Mouse (Mus musculus) kidney, adult 11 months (tissue): ENCODE results near the gene Vapb.
"Not testable (repeated sequence)": the region's sequence is repeated elsewhere in the genome, so short reads cannot be mapped to it uniquely, and the experiment has no call there.

Experiments used
- DNase-seq: peaks from one replicate; pipeline ENCODE4 v3.0.0; 2022

The Vapb gene

DNA sequence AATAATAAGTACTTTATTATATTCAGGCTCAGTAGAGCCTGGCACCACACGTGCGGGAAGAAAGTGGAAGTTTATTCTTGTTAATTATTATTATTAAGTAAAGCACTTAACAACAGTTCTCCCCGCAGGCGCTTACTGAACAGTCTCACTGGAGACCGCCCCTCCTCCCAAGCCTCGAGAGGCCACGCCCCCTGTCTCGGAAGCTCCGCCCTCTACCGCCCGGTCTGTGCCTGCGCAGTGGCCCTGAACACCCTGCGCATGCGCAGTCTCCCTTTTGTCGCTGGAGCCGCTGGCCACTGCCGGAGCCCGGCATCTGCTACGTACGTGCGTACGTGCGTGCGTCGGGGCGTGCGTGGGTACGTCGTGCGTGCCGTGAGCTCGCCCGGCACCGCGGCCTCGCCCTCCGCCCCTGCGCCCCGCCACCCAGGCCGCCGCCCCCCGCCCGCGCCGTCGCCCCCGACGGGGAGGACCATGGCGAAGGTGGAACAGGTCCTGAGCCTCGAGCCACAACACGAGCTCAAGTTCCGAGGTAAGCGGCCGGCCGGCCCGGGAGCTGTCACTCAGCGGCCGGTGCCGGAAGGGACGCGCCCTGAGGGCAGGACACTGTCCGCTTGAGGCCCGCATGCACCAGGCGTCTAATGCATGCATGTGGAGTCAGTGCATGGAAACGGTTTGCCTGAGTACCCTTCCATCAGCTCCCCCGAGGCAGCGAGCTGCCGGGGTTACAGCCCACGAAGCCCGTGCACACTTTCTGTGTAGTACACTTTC, at the start of gene Vapb:
Gene Vapb (plus strand): TSS at position 290 of the 768 bp plus-strand sequence.
- peak; percentile 98 for DNase-seq

DNA sequence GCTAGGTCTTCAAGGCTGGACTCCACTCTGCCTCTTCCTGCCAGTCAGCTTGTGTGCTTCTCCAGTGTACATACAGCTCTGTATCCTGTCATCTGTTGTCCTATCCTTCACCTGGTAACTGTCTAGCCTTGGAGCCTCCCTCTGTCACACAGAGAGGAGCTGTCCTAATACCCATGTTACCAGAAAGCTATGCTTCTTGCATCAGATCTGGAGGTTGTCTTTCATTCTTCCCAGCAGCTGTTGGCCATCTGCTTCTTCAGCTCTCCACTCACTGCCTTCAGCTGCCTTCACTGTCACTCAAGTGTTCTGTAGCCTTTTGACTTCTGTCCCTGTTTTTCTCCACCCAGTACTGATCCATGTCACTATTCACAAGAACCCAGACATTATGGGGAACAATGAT, 47.5 kb upstream of the Vapb start:
- DNase-seq: no peak

DNA sequence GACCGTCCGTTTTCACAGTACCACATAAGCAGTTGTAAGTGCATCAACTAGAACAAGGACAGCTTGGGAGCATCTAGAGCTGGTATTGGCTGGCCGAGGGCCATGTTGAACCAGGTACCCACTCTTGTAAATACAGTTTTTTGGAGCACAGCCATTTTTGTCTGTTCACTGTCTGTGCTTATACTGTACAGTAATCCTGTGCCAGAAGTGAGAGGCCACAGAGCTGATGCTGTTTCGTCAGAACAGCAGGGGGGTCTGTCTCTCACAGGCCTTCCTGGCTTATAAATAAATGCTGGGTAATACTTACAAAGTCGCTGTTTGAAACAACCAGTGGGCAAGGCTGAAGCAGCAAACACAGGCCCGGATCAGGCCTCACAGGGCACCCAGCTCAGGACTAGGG, 45.6 kb upstream of the Vapb start:
- DNase-seq: no peak

DNA sequence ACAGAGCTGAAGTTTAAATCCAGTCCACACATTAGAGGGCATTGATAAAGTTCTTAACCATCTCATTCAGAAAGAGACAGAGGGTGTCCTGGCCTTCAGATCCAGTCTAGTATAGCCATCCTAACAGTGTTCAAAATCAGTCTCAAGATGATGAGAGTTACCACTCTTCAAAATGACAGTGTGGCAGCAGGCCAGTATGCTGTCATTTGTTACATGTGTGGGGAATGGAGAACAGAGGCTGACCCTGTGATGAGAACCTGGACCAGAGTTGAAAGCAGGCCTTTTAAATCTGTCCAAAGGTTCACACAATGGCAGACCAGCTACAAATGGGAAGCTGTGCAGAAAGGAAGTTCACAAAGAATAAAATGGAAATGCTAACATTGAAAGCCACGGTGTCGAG, 44.6 kb upstream of the Vapb start:
- DNase-seq: no peak

DNA sequence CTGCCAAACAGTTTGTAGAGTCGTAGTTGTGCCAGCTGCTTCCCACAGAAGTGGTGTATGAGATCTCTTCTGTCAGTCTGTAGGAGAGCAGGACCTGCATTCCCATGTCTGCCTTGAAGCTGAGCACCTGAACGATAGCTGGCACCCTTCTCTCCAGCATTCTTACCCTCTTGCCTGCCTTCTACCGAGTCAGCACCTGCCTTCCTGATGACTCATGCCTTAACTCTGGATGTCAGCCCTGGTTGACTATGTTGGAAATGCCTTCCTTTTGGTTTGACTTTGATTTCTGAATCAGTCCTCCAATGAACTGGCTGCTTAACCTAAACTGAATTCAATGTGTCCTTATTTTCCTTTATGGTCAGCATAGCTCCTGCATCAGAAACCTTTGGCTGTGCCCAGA, 38.5 kb upstream of the Vapb start:
- DNase-seq: no peak

DNA sequence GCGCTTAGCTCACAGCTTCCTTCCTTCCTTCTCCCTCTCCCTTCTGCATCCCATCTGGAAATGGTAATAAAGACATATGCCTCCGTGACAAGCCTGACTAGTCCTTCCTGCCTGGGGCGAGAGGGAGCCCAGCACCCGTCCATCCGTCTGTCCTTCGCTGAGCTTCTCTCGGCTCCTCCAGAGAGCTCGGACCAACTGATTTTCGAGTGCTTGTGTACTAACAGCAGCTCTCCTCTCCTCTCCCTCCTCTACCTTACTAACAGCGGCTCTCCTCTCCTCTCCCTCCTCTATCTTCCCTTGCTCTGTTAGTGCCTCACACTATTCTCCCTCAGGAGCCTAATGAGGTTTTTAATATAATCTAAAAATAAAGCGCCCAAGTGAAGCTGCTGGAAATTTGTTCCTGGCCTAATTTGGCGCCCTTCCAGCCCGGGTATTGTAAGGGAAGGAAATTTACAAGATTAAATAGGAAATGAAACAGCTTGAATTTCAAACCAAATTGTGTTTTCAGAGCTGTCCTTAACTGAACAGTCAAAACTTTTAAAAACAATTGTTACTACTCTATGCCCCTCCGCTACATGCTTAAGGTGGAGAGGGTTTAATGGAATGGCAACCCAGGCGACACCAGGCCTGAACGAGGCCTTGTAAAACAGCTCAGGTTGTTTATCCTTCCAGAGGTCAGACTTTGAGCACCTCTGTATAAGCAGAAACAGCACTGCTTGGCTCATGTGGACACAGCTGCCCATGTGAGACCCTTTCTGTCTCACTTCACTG, 35.0 kb upstream of the Vapb start:
- DNase-seq: peak; percentile 11

DNA sequence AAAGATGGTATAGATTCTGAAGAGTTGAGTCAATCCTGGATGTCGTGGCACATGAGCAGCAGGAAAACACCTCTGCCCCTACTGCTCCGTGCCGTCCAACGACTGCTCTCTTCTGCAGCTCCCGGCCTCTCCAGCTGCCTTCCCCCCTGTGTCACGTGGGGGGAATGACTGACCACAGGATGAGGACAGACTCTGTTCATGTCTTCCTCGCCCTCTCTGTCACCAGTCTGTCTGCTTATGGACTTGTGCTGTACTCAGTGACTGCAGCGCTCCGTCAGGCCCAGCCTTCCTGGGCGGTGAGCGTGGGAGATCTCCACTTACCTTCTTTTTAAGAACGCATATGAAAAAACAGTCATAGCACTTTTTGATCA, 34.5 kb upstream of the Vapb start:
- DNase-seq: no peak

DNA sequence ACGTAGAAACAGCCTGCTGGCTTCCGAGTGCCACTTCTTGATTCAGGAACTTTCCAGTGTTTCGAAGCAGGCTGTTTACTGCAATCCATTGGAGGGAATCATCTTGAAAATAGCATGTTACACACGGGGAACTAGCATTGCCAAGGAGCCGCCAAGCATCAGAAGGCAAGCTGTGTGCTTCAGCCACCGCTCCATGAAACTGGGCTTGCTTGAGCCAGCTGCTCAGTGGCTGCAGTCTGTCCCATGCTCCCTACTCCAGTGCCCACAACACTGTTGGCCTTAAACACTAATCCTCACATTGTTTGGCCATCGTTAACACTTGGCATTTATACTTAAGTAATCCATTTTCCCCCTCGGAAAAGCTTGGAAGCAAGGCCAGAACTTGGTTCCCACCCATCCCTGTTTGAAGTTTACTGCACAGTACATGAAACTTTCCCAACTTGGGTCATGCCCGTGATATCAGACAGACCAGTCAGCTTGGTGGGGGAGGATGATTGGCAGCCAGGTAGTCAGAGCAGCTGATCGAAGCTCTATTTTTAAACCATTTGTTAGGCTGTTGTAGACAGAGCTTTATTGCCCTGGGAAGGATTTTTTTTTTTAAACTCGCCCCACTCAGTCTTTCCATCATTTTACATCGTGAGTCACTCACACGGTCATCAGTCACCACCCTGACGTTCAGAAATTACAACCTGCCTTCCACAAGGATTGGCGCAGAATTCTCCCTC, 31.3 kb upstream of the Vapb start:
- no peak for DNase-seq

DNA sequence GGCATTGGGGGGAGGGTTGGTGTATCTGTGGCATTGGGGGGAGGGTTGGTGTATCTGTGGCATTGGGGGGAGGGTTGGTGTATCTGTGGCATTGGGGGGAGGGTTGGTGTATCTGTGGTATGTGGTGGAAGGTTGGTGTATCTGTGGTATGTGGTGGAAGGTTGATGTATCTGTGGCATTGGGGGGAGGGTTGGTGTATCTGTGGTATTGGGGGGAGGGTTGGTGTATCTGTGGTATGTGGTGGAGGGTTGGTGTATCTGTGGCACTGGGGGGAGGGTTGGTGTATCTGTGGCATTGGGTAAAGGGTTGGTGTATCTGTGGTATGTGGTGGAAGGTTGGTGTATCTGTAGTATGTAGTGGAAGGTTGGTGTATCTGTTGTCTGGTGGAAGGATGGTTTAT, 29.7 kb upstream of the Vapb start:
- DNase-seq: not testable (repeated sequence)

DNA sequence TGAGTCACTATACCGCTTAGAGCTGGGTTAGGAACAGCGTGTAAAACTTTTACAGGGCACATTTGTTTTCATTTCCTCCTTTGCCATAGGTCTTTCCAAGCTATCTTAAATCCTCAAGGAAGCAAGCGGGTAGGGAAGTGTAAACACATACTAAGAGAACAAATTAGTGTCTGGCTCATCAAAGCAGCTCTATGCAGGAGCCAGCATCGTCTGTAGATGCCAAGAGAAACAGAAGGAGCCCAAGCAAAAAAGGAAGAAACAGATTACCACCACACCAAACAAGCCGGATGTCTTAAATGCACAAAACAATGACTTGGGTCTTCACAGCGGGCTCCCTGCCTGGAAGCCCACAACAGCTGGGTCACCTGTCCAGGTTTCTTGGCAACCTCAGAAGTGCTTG, 27.1 kb upstream of the Vapb start:
- DNase-seq: no peak

DNA sequence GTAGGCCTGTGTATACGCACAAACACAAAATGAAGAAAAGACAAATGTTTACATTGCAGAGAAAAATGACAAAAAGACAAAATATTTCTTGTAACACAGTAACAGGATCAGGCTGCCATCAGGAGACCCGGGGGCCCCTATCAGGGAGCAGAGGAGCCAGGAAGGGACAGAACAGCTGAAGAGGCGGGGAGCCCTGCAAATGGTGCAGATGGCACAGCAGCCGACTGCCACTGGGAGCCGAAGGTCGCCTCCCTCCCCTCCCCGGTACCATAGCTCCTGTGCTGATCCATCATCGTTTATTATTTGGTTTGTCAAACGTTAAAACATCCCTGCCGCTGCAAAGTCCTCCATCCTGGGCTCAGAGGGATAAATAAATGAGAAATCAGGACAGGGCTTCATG, 24.7 kb upstream of the Vapb start:
- no peak for DNase-seq

DNA sequence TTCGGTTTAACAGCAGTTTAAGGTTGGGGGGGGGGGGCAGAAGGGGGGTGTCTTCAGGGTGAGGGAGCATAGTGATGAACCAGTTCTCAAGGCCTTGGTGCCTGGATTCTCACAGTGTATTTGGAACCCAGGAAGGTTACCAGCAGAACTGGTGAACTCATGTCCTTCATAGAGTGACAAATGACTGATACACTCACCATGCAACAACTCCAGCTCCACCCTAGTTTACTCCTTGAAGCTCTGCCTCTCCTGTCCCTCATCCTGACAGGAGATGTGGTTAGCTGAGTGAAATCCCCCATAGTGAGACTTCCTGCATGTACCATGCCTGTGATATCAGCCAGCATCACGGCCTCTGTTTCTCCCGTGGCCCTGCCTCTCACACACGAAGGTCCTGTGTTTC, 24.1 kb upstream of the Vapb start:
- no peak for DNase-seq

DNA sequence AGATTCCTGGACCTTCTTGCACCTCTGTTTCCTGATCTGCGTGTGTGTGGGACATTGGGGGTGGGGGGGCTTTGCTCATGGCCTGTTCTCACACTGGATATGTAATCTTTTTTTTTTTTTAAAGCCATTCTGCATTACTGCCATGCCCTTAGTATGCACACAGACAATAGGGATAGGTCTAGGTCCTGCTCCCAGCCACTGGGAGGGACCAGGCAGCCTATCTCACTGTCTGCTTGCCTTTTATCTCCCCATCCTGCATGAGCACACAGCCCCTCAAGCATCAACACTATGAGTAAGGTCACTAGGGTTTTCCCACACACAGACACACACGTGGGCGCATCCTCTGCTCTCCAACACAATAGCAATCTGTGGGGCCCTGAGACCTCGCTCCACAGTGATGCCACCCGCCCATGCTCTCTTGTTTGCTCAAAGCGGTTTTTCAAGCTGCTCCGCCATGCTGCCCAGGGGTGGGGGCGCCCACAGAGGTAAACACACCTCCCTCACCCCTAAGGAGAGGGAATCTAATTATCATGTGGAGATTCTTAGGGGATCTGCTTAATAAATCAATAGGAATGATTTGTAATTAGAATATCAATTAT, 22.6 kb upstream of the Vapb start:
- DNase-seq: no peak

DNA sequence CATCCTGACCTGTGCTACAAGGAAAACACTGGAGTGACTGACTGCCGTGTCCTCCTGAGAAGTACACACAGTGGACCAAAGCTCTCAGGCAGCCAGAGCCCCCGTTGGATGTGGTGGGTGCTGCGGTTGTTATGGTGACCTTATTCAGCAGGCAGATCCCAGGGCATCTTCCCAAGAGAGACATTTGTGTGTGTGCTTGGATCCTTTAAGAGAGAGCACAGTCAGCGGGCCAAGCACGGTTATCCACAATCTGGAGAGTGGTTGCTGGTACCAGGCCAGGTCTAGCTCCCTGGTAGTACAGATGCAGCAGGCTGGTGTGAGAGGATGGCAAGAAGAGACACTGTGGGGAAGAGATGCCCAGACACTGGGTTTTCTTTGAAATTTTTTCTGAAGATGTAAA, 20.3 kb upstream of the Vapb start:
- DNase-seq: no peak

DNA sequence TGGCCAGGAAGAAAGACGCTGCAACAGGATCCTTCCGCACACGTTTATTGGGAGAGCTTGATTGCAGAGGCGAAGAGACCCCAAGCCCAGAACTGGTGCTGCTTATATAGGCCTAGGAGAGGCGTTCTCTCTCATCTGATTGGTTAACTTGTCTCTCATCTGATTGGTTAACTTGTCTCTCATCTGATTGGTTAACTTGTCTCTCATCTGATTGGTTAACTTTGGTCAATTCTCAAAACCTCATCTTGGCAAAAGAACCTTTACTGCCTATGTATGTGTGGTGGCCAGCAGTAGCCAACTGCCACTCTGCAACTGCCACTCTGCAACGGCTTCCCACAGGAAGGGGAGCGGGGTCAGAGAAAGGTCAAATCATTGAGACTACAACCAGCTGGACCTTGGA, 18.2 kb upstream of the Vapb start, which contains the start of gene 1700010B08Rik:
Gene 1700010B08Rik (plus strand): TSS at position 301 of the 400 bp plus-strand sequence.
- not testable (repeated sequence) for DNase-seq

DNA sequence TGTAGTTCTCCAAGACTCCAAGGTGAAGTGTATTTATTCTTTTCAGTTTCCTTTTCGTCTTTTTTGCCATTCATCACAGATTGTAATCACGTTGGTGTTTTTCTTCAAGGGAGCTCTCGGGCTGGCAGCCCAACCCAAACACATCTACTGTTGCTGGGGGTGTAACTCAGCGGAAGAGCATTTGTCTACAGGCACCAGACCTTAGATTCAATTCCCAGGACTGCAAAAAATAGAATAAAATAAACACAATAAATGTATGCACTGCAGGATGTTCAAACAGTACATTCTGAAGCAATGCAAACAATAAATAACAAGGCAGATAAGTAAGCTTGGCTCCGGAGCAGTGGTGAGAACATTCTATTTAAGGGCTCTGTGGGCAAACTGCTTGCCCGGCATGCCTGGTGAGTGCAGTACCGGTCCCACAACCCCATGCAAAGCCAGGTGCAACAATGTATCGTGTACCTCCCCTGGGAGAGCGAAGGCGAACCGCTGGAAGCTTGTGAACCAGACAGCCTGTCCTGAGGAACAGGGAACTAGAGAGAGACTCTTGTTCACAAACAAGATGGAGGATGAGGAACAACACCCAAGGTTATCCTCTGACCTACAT, 15.0 kb upstream of the Vapb start:
- DNase-seq: no peak

DNA sequence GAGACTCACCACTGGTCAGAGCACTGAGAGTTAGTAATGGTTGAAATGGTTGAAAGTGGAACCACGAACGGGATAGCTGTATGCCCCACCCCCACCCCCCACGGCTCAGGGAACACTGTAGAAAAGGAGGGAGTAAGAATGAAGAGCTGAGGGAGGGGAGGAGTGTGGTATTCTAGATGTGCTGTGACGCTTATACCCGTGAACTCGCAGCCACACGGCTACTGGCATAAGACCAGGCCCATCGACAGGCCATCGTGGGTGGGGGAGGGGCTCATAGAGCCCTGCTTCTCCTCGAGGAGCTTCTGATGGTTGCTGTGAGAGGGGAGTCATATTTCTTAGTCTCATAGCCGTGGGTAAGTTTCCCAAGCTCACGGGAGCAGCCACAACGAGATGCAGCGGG, 12.9 kb upstream of the Vapb start:
- DNase-seq: no peak

DNA sequence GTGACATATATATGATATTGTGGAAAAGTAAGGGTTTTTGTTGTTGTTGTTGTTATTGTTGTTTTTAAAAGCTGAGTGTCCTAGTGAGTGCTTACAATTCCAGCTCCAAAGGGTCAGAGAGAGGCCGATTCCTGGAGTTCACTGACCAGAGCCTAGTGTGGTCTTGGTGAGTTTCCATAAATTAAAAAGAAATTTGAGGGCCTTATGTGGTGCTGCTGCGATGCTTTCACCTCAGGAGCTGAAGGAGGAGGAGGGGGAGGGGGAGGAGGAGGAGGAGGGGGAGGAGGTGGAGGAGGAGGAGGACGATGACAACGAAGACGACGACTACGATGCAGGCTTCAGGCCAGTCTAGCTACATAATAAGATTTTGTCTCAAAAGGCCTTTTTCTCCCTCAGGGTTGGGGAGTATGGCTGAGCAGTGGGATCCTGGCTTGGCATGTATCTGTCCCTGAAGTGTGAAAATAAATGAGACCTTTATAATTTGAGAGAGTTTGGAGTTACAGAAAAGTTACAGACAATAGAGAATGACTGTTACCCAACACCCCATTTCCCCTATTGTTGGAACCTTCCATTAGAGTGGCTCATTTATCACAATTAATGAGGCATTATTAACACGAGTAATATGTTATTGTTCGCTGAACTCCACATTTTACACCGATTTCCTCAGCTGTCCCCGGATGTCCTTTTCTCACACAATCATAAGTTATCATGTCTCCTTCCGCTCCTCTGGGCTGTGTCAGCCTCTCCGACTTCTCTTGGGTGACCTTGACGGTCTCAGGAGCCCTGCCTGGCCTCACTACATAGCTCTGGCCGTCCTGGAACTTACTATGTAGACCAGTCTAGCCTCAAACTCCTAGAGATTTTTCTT, 12.1 kb upstream of the Vapb start:
- DNase-seq: no peak

DNA sequence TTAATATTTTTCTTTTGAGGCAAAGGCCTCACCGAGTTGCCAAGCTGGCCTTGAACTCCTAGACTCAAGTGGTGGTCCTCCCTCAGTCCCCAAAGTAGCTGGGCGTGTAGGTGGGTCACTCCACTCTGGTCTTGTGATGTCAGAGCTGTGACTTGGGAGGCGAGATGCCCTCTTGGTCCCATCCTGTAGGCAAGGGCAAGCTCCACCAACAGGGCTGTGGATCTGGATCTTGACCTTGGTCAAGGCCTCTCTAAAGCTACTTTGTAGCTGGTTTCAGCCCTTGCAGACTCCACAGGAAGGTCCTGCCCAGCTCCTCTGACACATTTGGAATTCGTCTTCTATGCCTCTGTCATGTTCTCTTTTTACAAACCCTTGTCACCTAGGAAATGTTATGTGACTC, 11.5 kb upstream of the Vapb start:
- no peak for DNase-seq

DNA sequence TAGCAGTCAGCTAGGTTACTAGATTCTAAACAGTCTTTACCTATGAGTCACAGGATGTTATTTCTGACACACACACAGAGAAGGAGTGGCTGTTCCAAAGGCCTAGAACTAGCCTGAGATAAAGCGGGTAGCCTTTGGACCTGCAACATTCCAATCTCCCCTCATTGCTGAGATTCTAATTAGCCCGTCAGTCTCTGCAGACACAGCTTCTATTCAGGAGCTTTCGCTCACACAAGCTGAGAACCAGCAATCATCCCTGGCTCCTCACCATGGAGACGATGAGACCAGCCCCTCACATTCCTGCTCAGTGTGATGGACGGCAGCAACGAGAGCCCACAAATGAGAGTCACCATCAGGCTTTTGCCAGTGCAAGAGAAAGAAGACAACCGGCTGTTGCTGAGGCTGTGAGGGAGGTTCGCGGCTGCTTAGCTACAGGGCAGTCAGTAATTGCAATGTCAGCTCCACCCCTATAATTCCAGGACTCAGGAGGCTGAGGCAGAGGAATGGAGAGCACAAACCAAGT, 6.8 kb upstream of the Vapb start:
- DNase-seq: no peak

DNA sequence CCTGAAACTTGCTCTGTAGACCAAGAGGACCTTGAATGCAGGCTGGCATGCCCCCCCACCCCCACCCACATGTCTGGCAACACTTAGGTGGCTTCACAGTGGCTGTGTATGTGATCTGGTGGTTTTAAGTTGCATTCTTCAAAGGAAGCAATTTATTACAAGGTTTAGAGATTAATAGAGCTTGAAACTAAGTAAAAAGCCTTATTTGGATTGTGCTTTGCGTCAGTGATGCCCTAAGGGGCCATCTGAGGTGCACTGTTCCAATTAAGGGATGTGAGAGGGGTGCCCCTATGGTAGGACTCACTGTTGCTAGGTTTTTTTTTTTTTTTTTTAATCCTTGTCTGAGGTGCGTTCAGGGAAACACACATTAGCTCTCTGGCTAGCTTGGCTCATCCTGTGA, 2.9 kb upstream of the Vapb start:
- DNase-seq: no peak

DNA sequence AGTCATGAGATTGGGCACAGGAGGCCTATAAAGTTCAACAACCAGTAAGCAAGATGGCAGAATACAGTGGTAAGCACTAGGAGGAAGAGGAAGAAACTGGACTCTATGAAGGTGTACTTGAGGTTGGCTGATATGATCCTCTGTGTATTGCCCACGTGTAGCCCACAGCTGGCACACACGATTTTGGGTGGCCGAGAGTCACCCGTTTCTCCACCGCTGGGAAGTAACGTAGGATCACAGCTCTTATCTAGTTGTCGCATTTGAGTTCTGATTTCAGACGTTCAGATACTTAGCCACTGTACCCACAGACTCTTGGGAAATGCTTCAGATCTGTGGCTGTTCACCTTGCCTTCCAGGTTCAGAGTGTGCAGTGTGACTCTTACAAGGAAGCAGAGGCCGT, 921 bp downstream of the Vapb start:
- no peak for DNase-seq
